Mouse (Mus musculus) spleen, adult 12 weeks (tissue): Measurements from ENCODE around the gene Ggn.
"Not testable (repeated sequence)": the region's sequence is repeated elsewhere in the genome, so short reads cannot be mapped to it uniquely, and the experiment has no call there.

Experiments used
- DNase-seq: peaks from one replicate; pipeline ENCODE4 v3.0.0; 2022; ENCODE audit warnings: low spot score

Gene Ggn

GRCm38 (mm10) chr7:29162294-29162693 is 7.7 kb upstream of the Ggn start:
- DNase-seq, result no peak

GRCm38 (mm10) chr7:29162750-29163525 is 7.1 kb upstream of the Ggn start:
- DNase-seq, result no peak

- no peak for DNase-seq
These were observed 2.4 kb upstream of the Ggn start for GRCm38 (mm10) chr7:29167656-29168055.

- DNase-seq, result no peak
These were observed 1.8 kb upstream of the Ggn start for GRCm38 (mm10) chr7:29168121-29168695.

- no peak for DNase-seq
These were observed 1.2 kb upstream of the Ggn start for GRCm38 (mm10) chr7:29168791-29169230.

- no peak for DNase-seq
These were observed 562 bp upstream of the Ggn start for GRCm38 (mm10) chr7:29169231-29170065.

GRCm38 (mm10) chr7:29170755-29171561 is 948 bp downstream of the Ggn start:
- no peak for DNase-seq

GRCm38 (mm10) chr7:29171562-29172097 is 1.6 kb downstream of the Ggn start:
- DNase-seq, result no peak

- DNase-seq, result no peak
These were observed 2.5 kb downstream of the Ggn start for GRCm38 (mm10) chr7:29172390-29173016.

GRCm38 (mm10) chr7:29178106-29178505 is 8.1 kb downstream of the Ggn start:
- DNase-seq, result no peak

GRCm38 (mm10) chr7:29179323-29179722 is 9.3 kb downstream of the Ggn start:
- no peak for DNase-seq

- DNase-seq, result peak; percentile 95
These were observed 10.3 kb downstream of the Ggn start, which contains the start of gene Psmd8 for GRCm38 (mm10) chr7:29180077-29180853. Gene Psmd8 (minus strand): TSS chr7:29180701.

- DNase-seq, result no peak
These were observed 10.8 kb downstream of the Ggn start for GRCm38 (mm10) chr7:29180854-29181236.

- DNase-seq, result not testable (repeated sequence)
These were observed 11.3 kb downstream of the Ggn start for GRCm38 (mm10) chr7:29181323-29181722.

- DNase-seq, result not testable (repeated sequence)
These were observed 24.2 kb downstream of the Ggn start for GRCm38 (mm10) chr7:29194230-29194629.

- DNase-seq, result no peak
These were observed 32.6 kb downstream of the Ggn start for GRCm38 (mm10) chr7:29202577-29202976.

- DNase-seq, result not testable (repeated sequence)
These were observed 41.0 kb downstream of the Ggn start for GRCm38 (mm10) chr7:29211013-29211412.

- DNase-seq, result peak; percentile 74
These were observed 41.6 kb downstream of the Ggn start for GRCm38 (mm10) chr7:29211415-29212198.

- no peak for DNase-seq
These were observed 42.3 kb downstream of the Ggn start for GRCm38 (mm10) chr7:29212199-29212765.
